Mouse (Mus musculus) neural tube, embryonic 15.5 days (tissue): ENCODE measurements around the gene Insm2. TPM values are rescaled to one million over a fixed set of nuclear protein-coding genes. Genes with fewer than 3 reads are reported as not detected.
"Not testable (repeated sequence)": the region's sequence is repeated elsewhere in the genome, so short reads cannot be mapped to it uniquely, and the experiment has no call there.

ENCODE experiments used
- ATAC-seq: fragments of 200-750 bp; cut with Nextera tagmentation; 2 replicates; pipeline ENCODE4 v1.8.0; 2017; ENCODE audit warnings: mild to moderate bottlenecking, moderate TSS enrichment, moderate library complexity; ENCODE audit not compliant: low FRiP score
- H3K27ac ChIP-seq: fragments of 300-500 bp; sonication (generic); replicated peaks from 2 replicates; pipeline ENCODE4 v1.5.1; 2015; ENCODE audit warnings: mild to moderate bottlenecking, inconsistent platforms
- H3K27me3 ChIP-seq: fragments of 300-500 bp; sonication (generic); replicated peaks from 2 replicates; pipeline ENCODE4 v1.6.1; 2015; ENCODE audit warnings: inconsistent platforms
- H3K36me3 ChIP-seq: fragments of 300-500 bp; sonication (generic); 2 replicates; pipeline ENCODE4 v1.6.1; 2015; ENCODE audit warnings: inconsistent platforms
- H3K4me1 ChIP-seq: fragments of 300-500 bp; sonication (generic); 2 replicates; pipeline ENCODE4 v1.6.1; 2015; ENCODE audit warnings: inconsistent platforms
- H3K4me2 ChIP-seq: fragments of 300-500 bp; sonication (generic); 2 replicates; pipeline ENCODE4 v1.6.1; 2015; ENCODE audit warnings: inconsistent platforms, mild to moderate bottlenecking, moderate library complexity
- H3K4me3 ChIP-seq: fragments of 300-500 bp; sonication (generic); replicated peaks from 2 replicates; pipeline ENCODE4 v1.5.1; 2015; ENCODE audit warnings: mild to moderate bottlenecking, inconsistent platforms
- H3K9ac ChIP-seq: fragments of 300-500 bp; sonication (generic); replicated peaks from 2 replicates; pipeline ENCODE4 v1.6.1; 2015; ENCODE audit warnings: mild to moderate bottlenecking, inconsistent platforms
- H3K9me3 ChIP-seq: fragments of 300-500 bp; sonication (generic); replicated peaks from 2 replicates; pipeline ENCODE4 v1.6.1; 2016; ENCODE audit warnings: inconsistent platforms
- WGBS: fragments of 180-500 bp; shearing (Covaris S2); methylation state at CpG from one replicate; pipeline ENCODE4 v1.1.7; 2015; ENCODE audit warnings: mixed read lengths; 5-methylcytosine and 5-hydroxymethylcytosine counted together
- polyA plus RNA-seq: library from polyadenylated mRNA; unstranded; fragments of >200 nt; fragmentation: Nextera tagmentation; extraction: Ambion mirVana; gene quantifications from 2 replicates; pipeline ENCODE4 v1.2.1, GENCODE M21; 2015

The Insm2 gene
- polyA plus RNA-seq, result 0.45 and 1.1 TPM in 2 replicates

DNA sequence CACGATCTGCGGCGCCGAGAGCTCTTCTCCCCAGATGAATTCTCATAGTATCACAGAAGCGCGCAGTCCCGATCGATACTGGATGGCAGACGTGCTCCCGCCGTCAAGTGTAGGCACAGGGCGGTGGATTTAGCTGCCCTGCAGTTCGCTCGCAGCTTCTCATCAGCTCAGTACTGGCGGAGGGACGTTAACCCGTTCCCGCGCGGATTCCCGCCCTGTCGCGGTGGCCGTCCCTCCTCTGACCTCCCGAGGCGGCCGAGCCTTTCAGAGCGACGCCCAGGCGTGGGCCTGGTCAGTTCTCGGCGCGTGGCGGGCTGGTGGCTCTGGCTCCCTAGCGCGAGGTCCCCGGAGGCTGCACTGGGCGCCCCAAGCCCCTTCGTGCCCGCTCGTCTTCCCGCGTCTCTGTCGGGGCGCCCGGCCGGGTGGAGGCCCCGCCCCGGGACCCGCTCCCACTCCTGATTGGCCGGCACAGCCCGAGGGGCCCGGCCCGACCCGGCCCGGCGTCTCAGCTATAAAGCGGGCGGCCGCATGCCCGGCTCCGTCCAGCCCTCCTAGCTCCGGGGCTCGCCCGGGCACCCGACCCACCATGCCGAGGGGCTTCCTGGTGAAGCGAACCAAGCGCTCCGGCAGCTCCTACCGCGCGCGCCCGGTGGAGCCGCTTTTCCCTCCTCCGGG is at the start of gene Insm2:
Insm2 (plus strand) TSS at position 541 of the 675 bp plus-strand sequence.
- peak within 1 kb of the TSS; percentile 47 for H3K4me3 ChIP-seq
- H3K36me3 ChIP-seq, result 0 out of 2 replicates have a peak, but pooled peaks cover 3% of the 10 kb centered on the region
- H3K4me1 ChIP-seq, result peaks cover 26% of the 10 kb centered on the region
- peak within 1 kb of the TSS; percentile 88 for H3K4me2 ChIP-seq
- H3K9me3 ChIP-seq, result no peaks in the 10 kb centered on the region
- H3K27ac ChIP-seq, result no peak within 1 kb of the TSS
- peak within 1 kb of the TSS; percentile 45 for H3K9ac ChIP-seq
- ATAC-seq, result peak; percentile 80
- H3K27me3 ChIP-seq, result peaks cover 65% of the 10 kb centered on the region
- 1% methylated on average over 77 of the region's 77 CpGs for WGBS

DNA sequence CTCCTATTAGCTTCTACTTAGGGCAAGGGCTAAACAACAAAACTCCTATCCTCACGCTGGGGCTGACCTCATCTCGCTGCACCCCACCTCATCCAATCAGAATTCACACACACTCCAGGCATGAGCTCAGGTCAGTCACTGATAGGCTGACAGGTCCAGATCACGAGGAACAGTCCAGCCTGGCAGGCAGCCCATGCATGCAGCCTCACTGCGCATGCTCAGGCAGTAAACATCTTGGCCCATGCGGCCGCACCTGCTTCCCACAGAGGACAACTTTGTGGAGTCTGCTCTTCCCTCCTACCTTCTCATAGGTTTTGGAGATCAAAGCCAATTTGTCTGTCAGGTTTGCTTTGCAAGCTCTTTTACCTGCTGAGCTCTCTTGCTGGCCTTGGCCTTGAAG is 44.3 kb upstream of the Insm2 start:
- H3K27ac ChIP-seq, H3K4me2 ChIP-seq, H3K4me3 ChIP-seq, H3K9me3 ChIP-seq, H3K4me1 ChIP-seq, ATAC-seq, H3K36me3 ChIP-seq, H3K27me3 ChIP-seq, H3K9ac ChIP-seq: not testable (repeated sequence)
- 75% methylated on average over 6 of the region's 6 CpGs for WGBS

DNA sequence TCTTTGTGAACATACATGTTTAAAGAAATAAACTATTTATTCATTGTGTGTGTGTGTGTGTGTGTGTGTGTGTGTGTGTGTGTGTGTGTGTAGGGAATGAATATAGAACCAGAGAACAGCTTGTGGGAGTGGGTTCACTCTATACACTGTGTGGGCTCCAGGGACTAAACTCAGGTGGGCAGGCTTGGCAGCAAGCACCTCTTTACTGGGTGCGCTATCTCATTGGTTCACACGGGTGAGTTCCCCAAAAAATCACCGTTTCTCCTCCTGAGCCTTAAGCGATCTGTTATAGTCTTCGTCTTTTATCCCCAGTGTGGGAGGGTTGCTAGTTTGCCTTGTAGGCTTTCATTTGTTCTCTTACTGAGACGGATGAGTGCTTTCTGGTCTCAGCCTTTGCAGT is 41.4 kb upstream of the Insm2 start:
- Histone ChIP-seq H3K27me3 (no peaks in the 10 kb centered on the region), H3K4me1 (peaks cover 5% of the 10 kb centered on the region; the same call in 1 of the 2 replicates), H3K36me3 (no peaks in the 10 kb centered on the region), H3K9me3 (no peaks in the 10 kb centered on the region), H3K4me3 (no peak overlapping the region), H3K4me2 (no peak overlapping the region), H3K9ac (no peak overlapping the region), H3K27ac (no peak overlapping the region)
- no peak for ATAC-seq
- 78% methylated on average over 6 of the region's 6 CpGs for WGBS

DNA sequence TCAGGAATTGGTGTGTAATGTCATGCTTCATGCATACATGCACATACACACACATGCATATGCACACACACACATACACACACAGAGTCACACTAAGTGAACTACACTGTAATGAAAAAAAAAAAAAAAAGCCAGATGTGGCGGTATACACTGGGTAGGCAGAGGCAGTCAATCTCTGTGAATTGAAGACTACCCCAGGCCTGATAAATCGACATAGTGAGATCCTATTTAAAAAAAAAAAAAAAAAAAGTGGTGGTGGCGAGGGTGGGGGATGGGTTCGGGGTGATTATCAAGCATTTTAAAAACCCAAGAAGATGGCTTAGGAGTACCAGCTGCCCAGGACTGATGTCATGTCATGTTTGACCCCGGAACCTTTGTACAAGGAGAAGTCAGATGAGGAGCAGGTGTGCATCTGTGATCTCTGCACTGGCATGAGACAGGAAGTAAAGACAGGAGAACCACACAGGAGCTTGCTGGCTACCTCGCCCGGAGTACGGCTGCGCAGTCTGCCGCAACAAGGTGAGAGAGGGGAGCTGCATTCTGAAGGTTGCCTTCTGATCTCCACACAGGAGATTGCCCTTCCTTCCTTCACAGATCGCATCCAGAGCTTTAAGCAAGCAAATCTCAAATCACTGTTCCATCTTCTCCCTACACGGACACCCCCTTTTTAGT is 39.9 kb upstream of the Insm2 start:
- no peak for ATAC-seq
- H3K4me1 ChIP-seq, result peaks cover 5% of the 10 kb centered on the region; the same call in 1 of the 2 replicates
- no peaks in the 10 kb centered on the region for H3K36me3 ChIP-seq
- H3K27me3 ChIP-seq, result no peaks in the 10 kb centered on the region
- H3K27ac ChIP-seq, result no peak overlapping the region
- no peak overlapping the region for H3K4me2 ChIP-seq
- no peak overlapping the region for H3K4me3 ChIP-seq
- 91% methylated on average over 12 of the region's 12 CpGs for WGBS
- H3K9ac ChIP-seq, result no peak overlapping the region
- H3K9me3 ChIP-seq, result no peaks in the 10 kb centered on the region

DNA sequence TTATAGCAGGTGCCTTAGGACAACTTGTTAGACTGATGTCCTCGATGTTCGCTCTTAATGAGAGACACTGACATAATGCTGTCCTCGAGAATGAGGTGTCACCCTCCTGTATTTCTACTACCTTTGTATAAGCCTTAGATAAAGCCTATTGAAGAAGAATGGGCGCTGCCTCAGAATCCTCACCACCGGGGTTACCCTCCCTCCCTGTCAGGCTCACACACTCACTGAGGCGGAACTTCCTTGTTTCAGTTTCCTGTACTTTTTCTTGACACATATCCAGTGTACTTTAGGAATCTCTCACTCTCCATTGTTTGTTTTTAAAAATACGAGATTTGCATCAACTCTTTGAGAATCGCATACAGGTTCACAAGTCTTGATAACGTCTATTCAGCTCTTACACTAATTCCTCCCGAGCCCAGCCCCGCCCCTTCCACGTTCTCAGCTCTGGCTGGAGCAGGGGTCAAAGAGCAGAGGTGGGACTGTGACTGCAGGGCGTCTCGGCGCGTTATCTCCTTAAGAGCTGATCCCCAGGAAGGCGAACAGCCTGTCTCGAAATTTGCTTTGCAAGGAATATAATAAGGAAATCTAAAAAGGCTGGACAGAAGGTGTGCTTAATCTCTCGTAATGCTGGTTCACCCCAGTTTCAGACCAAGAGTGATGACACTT is 39.1 kb upstream of the Insm2 start:
- H3K36me3 ChIP-seq, result no peaks in the 10 kb centered on the region
- H3K27ac ChIP-seq, result no peak overlapping the region
- no peaks in the 10 kb centered on the region for H3K27me3 ChIP-seq
- no peaks in the 10 kb centered on the region for H3K9me3 ChIP-seq
- H3K4me3 ChIP-seq, result peak overlapping the region; percentile 17
- H3K4me1 ChIP-seq, result peaks cover 5% of the 10 kb centered on the region; the same call in 1 of the 2 replicates
- whole genome bisulfite sequencing, result 16% methylated on average over 19 of the region's 19 CpGs
- ATAC-seq, result no peak
- peak overlapping the region; percentile 50 for H3K4me2 ChIP-seq
- H3K9ac ChIP-seq, result 0 out of 2 replicates have a peak overlapping the region, but pooled peaks have one; percentile 14

DNA sequence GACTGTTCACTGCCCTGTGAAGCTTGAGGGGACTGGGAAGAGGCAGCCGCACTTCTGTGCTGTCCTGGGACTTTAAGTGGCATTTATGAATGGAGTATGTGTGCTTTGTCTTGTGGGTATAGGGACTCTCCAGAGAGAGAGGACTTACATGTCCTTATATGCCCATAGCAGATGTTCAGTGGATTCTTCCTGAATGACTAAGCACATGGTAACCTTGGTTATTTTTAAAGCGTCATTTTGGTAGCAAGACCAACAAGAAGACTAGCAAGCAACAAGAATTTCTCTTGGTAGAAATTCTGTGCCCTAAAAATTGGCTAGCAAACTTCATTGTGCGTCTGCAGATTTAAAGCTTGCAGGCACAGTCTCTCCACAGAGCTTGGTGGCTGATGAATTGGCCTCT is 35.5 kb upstream of the Insm2 start:
- Histone ChIP-seq H3K9me3 (no peaks in the 10 kb centered on the region), H3K27me3 (no peaks in the 10 kb centered on the region), H3K4me3 (no peak overlapping the region), H3K4me1 (peaks cover 10% of the 10 kb centered on the region; the same call in 1 of the 2 replicates), H3K9ac (no peak overlapping the region), H3K27ac (no peak overlapping the region), H3K4me2 (no peak overlapping the region), H3K36me3 (no peaks in the 10 kb centered on the region)
- no peak for ATAC-seq
- WGBS, result 91% methylated on average over 3 of the region's 3 CpGs

DNA sequence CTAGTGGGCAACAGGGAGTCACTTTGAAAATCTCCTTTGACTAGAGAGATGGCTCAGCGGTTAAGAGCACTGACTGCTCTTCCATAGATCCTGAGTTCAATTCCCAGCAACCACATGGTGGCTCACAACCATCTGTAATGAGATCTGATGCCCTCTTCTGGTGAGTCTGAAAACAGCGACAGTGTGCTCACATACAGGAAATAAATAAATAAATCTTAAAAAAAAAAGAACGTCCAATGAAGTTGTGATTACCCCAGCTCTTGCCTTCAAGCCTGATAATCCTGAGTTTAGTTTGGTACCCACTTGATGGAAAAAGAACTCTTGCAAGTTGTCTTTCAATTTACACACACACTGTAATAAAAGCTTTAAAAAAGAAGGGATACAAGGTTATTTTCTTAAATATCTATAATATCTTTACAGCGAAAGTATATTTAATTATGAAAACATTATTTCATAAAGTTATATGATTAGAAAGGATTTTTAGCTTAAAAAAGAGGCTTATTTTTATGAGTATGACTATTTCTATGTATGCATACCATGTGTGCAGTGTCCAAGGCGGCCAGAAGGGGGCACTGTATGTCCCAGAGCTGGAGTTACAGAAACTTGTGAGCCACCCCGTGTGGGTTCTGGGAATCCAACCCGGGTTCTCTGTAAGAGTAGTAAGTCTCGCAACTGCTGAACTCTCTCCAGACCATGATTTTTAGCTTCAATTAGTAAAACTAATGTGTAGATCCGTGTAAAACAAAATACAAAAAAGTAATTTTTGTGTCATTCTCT is 34.9 kb upstream of the Insm2 start:
- 89% methylated on average over 9 of the region's 9 CpGs for WGBS
- H3K9me3 ChIP-seq, result no peaks in the 10 kb centered on the region
- no peaks in the 10 kb centered on the region for H3K27me3 ChIP-seq
- H3K27ac ChIP-seq, result no peak overlapping the region
- H3K4me3 ChIP-seq, result no peak overlapping the region
- peaks cover 10% of the 10 kb centered on the region; the same call in 1 of the 2 replicates for H3K4me1 ChIP-seq
- ATAC-seq, result no peak
- H3K36me3 ChIP-seq, result no peaks in the 10 kb centered on the region
- no peak overlapping the region for H3K4me2 ChIP-seq
- no peak overlapping the region for H3K9ac ChIP-seq

DNA sequence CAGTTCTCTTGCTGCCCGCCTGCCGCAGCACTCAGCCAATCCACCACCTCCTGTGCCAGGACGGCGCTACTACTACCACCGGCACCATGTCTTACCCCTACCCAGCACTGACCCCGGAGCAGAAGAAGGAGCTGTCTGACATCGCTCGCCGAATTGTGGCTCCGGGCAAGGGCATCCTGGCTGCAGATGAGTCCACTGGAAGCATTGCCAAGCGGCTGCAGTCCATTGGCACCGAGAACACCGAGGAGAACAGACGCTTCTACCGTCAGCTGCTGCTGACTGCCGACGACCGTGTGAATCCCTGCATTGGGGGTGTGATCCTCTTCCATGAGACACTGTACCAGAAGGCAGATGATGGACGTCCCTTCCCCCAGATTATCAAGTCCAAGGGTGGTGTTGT is 34.0 kb upstream of the Insm2 start, which contains the start of gene Aldoart2:
Aldoart2 (plus strand) TSS at position 34 of the 400 bp plus-strand sequence.
- Histone ChIP-seq H3K4me1 (peaks cover 8% of the 10 kb centered on the region; the same call in 1 of the 2 replicates), H3K36me3 (no peaks in the 10 kb centered on the region), H3K9me3 (no peaks in the 10 kb centered on the region), H3K9ac (no peak within 1 kb of the TSS), H3K4me3 (no peak within 1 kb of the TSS), H3K27me3 (no peaks in the 10 kb centered on the region), H3K27ac (no peak within 1 kb of the TSS), H3K4me2 (no peak within 1 kb of the TSS)
- no peak for ATAC-seq
- WGBS, result 98% methylated on average over 19 of the region's 19 CpGs

DNA sequence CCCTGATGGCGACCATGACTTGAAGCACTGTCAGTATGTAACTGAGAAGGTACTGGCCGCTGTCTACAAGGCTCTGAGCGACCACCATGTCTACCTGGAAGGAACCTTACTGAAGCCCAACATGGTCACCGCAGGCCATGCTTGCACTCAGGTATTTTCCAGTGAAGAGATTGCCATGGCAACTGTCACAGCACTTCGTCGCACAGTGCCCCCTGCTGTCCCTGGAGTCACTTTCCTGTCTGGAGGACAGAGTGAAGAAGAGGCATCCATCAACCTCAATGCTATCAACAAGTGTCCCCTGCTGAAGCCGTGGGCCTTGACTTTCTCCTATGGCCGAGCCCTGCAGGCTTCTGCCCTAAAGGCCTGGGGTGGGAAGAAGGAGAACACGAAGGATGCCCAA is 33.4 kb upstream of the Insm2 start:
- Histone ChIP-seq H3K4me3 (no peak overlapping the region), H3K36me3 (no peaks in the 10 kb centered on the region), H3K9me3 (no peaks in the 10 kb centered on the region), H3K27ac (no peak overlapping the region), H3K27me3 (no peaks in the 10 kb centered on the region), H3K4me2 (no peak overlapping the region), H3K4me1 (0 out of 2 replicates have a peak, but pooled peaks cover 5% of the 10 kb centered on the region), H3K9ac (no peak overlapping the region)
- WGBS, result 76% methylated on average over 9 of the region's 9 CpGs
- no peak for ATAC-seq

DNA sequence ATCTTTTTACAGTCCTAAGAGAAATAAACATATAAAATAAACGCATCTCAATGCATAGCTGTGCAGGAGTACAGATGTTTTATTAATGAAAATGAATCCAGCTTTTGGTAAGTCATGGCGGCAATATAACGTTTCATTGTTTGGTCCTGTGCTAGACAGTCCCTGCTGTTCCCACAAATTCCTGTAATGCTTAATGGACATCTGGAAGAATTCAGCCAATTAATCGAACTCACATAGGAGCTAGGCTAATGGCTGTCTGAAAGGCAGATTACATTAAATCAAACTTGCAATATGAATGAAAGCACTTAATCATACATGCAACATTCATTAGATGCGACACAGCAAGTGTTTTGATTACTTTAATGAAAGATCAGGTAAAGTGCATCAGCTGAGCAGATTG is 32.4 kb upstream of the Insm2 start:
- WGBS, result 55% methylated on average over 5 of the region's 5 CpGs
- Histone ChIP-seq H3K9ac (no peak overlapping the region), H3K4me3 (no peak overlapping the region), H3K4me2 (no peak overlapping the region), H3K36me3 (no peaks in the 10 kb centered on the region), H3K4me1 (0 out of 2 replicates have a peak, but pooled peaks cover 5% of the 10 kb centered on the region), H3K9me3 (no peaks in the 10 kb centered on the region), H3K27ac (no peak overlapping the region), H3K27me3 (no peaks in the 10 kb centered on the region)
- no peak for ATAC-seq

DNA sequence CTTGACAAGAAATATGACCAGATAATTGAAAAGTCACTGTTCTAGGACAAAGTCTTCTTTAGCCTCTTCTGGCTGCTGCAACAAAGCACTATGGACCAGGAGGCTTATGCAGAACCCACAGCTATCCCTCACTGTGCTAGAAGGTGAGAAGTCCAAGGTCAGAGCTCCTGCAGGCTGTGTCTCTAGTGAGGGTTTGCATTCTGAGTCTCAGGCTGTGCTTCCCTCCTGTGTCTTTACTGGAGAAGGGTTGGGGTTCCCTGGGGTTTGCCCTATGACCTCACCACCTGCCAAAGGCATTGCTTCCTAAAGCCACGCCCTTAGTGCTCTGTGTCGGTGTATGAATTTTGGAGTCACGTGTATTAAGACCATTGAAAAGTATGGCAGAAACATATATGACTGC is 30.8 kb upstream of the Insm2 start:
- H3K4me1 ChIP-seq, result peaks cover 8% of the 10 kb centered on the region; the same call in 1 of the 2 replicates
- no peaks in the 10 kb centered on the region for H3K9me3 ChIP-seq
- no peak overlapping the region for H3K4me2 ChIP-seq
- no peak overlapping the region for H3K9ac ChIP-seq
- H3K27ac ChIP-seq, result no peak overlapping the region
- 82% methylated on average over 3 of the region's 3 CpGs for WGBS
- ATAC-seq, result no peak
- no peaks in the 10 kb centered on the region for H3K36me3 ChIP-seq
- H3K27me3 ChIP-seq, result no peaks in the 10 kb centered on the region
- no peak overlapping the region for H3K4me3 ChIP-seq
